Mouse (Mus musculus) 3T3-L1 (cell line): ENCODE data around the gene Rdh19.
"Not testable (repeated sequence)": the region's sequence is repeated elsewhere in the genome, so short reads cannot be mapped to it uniquely, and the experiment has no call there.

Experiments used
- DNase-seq: peaks from one replicate; pipeline ENCODE4 v3.0.0-alpha.2; 2015; ENCODE audit warnings: low read depth, low spot score

Rdh19 gene

GRCm38 (mm10) chr10:127849628-127850027, at the start of gene Rdh19:
TSS of gene Rdh19 (plus strand) at chr10:127849928.
- no peak for DNase-seq

DNA sequence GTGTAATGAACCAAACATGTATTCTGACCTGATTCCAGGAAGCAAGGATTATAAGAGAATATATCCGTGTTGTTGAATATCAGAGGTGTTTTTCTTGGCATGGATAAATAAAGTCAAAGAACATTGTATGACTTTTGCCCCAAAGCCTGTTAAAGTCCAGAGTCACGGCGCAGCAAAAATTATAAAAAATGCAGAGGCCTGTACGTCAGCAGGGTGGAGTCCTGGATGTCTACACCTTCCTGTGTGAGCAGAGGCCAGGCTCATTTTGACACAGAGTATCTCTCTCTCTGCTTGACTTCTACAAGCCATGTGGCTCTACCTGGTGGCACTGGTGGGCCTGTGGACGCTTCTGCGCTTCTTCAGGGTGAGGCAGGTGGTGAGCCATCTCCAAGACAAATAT, 48.8 kb upstream of the Rdh19 start, which contains the start of gene Rdh16:
TSS of gene Rdh16 (plus strand) at position 262 of the 400 bp plus-strand sequence.
- no peak for DNase-seq

DNA sequence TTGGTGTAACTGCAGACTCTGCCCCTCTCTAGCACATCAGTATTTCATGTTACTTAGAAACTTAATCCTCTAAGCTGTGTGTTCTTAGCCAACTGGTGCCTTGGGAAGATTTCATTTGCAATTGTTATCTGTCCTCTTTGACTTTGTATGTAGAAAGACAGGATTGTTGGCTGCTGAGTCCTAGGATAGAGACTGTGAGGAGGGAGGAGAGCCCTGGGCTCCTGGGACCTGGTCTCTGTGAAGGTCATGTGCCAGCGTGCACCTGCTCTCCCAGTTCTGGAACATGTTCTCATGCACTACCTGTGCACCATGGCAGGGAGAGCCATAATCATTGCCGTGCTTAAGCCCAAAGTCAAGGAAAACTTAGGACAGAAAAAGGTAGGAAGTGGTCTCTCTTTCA, 48.1 kb upstream of the Rdh19 start:
- no peak for DNase-seq

- no peak for DNase-seq
Measured at GRCm38 (mm10) chr10:127802236-127802635, 47.5 kb upstream of the Rdh19 start.

DNA sequence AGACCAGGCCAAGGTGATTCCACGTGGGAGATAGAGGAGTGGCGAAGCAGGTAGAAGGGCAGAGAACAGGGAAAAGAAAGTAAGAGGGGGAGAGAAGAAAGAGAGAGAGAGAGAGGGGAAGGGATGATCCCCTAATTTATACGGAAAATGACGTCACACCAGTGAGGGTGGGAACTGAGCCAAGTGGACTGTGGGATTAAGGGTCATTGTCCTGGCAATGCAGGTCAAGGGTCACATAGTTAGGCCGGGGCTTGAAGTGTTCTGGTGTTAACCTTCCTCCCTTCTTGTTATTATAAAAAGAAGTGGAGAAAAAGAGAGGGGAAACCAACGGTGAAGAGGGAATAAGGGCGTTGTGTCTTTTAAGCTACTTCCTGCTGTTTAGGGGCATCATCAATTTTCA, 45.3 kb upstream of the Rdh19 start:
- no peak for DNase-seq

- DNase-seq, result no peak
Measured at GRCm38 (mm10) chr10:127815888-127816287, 33.8 kb upstream of the Rdh19 start.

DNA sequence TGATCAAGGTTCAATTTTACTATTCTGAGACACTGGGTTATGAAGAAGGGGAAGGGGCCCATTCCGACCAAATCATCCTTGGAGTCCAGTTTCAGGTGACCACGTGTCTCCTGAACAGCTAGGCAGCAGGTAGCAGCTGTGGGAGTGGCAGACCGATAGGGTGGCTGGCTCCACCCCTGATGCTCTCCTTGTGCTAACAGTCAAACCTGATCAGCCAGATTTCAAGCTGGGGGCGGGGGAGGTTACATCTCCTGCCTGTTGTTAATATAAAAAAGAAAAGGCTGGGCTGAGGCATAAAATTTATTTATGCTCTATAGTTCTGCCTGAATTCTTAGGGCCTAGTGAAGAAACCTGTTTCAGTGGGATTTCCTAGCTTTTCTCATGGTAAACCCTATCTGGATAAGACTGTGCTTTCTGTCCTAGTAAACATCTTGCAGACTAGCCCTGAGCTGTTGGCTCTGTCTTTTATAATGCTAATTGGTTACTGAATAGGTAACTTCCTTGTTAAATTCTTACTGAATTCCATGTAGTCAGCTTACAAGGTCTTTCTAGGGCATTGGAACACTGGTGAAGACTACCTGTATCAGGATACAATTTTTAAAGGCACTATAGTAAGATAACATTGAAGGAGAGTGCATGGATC, 32.3 kb upstream of the Rdh19 start:
- not testable (repeated sequence) for DNase-seq

- not testable (repeated sequence) for DNase-seq
Measured at GRCm38 (mm10) chr10:127821806-127822205, 27.9 kb upstream of the Rdh19 start.

GRCm38 (mm10) chr10:127825386-127825785, 24.3 kb upstream of the Rdh19 start:
- peak; percentile 43 for DNase-seq

DNA sequence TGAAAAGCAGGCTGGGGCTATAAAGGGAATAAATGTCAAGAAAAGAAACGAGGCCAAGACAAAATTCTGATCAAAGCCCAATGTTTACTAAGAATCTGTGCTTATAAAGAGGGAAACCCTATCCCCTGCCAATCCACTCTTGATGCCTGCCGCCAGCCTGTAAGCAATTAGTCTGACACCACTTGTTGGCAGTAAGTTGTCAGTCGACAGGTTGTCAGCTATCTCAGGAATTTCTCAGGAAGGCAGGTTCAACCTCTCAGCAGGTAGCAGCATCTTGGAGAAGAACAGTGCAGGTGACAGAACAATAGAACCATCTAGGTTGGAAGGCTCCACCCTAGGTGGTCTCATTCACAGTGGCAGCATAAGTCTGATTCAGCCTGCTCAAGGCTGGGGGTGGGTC, 20.6 kb upstream of the Rdh19 start:
- no peak for DNase-seq

GRCm38 (mm10) chr10:127834186-127834585, 15.5 kb upstream of the Rdh19 start:
- not testable (repeated sequence) for DNase-seq

- DNase-seq, result no peak
Measured at GRCm38 (mm10) chr10:127835292-127835691, 14.4 kb upstream of the Rdh19 start.

DNA sequence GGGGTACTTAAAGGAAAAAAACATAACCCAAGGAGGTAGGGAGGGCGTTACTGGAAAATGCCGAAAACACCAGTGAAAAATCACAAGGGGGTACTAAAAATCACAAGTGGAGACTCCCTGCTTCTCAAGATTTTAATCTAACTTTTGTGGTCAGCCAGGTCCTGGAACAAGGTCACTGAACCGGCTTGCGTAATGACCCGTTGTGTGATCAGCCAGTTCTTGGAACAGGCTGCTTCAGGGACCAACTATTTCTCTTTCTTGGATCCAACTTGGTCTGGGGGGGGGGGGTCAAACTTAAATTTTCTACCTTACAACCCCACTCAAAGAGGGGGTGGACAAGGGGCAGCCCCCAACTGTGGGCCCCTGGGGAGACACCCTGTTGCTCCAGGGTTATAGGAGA, 11.9 kb upstream of the Rdh19 start:
- DNase-seq, result not testable (repeated sequence)

- DNase-seq, result no peak
Measured at GRCm38 (mm10) chr10:127838539-127838938, 11.2 kb upstream of the Rdh19 start.

GRCm38 (mm10) chr10:127840776-127841175, 9.0 kb upstream of the Rdh19 start:
- no peak for DNase-seq

DNA sequence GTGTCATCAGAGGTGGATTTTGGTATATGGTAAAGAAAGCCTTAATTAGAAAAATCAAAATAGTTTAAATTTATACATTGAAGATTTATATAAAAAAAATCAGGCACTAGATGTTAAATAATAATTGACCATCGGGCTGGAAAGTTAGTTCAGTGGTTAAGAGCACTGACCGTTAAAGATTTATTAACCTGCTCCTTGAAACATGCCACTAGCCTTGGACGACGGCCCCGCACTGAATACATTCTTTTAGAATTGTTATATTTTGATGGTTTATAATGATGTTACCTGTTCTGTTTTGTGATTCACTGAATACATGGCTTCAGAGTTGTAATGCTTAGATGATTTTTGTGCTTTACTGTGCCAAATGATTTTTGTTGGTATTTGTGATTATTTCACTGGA, 3.8 kb upstream of the Rdh19 start:
- not testable (repeated sequence) for DNase-seq

DNA sequence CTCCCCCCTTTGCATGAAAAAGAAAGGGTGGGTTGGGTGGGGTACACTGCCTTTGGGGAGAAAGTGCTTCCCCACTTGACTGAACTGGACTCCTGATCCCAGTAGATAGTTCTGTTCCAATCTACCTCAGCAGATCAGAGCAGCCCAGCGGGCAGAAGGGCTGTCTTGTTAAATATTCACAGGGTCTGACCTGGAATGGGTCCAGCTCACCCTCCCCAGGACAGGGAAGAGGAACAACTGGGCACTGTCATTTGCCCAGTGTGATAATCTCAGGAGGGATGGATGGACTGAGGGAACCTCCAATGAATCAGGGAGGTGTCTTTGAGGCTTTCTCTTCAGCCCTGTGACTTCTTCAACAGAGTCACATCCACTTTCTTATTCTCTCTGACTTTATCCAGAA, 1.6 kb upstream of the Rdh19 start:
- no peak for DNase-seq

GRCm38 (mm10) chr10:127856376-127856775, 6.6 kb downstream of the Rdh19 start:
- no peak for DNase-seq

DNA sequence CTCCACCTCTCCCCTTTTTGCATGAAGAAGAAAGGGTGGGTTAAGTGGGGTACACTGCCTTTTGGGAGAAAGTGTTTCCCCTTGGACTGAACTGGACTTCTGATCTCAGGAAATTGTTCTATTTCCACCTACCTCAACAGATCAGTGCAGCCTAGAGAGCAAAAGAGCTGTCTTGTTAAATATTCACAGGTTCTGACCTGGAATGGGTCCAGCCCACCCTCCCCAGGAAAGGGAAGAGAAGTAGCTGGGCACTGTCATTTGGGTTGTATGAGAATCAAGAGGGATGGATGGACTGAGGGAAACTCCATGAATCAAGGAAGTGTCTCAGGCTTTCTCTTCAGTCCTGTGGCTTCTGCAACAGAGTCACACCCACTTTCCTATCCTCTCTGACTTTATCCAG, 15.2 kb downstream of the Rdh19 start:
- no peak for DNase-seq

GRCm38 (mm10) chr10:127866232-127866631, 16.5 kb downstream of the Rdh19 start, which contains the start of gene Rdh16f2:
TSS of gene Rdh16f2 (plus strand) at chr10:127866474.
- no peak for DNase-seq

- peak; percentile 23 for DNase-seq
Measured at GRCm38 (mm10) chr10:127872484-127872883, 22.8 kb downstream of the Rdh19 start.

DNA sequence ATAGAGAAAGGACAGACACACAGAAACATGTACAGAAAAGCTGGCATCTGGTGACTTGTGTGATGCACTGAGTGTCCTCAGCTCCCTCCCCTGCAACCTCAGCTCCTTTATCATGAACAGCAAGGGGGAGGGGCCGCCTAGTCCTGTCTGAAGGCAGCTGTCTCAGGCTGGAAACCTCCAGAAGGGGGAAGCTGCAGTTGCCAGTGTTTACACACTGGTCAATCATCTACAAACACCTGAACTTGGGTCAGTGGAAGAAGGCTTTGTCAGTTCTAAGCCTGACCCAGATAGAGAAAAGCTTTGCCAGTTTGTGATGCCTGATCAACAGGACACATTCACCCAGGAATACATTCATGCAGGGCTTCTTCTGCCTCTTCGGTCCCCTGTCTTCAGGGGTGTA, 28.0 kb downstream of the Rdh19 start:
- no peak for DNase-seq

- DNase-seq, result no peak
Measured at GRCm38 (mm10) chr10:127878262-127879057, 28.7 kb downstream of the Rdh19 start.
